In genomic region chr10:75796731-75797516, GRCm38 (mm10) we compare ENCODE assay signal across 9 mouse cellular contexts. TPM values are rescaled to one million over a fixed set of nuclear protein-coding genes. Genes with fewer than 3 reads are reported as not detected.
A peak's percentile ranks its signal among the peaks of the same experiment; 100 is the strongest.
DNase-seq lines count a peak whose midpoint lies in the region; ATAC-seq lines count a peak whose summit lies in the region.
"Had no signal": no experiment of that assay in that cellular context is flagged by ENCODE, and none has a peak within 500 bp of the region (broad histone marks: within the 10 kb centered on the region; RNA-seq: fewer than 3 reads in every experiment).

No protein-coding gene starts in this region.

- no peaks in the 10 kb centered on the region for H3K27me3 ChIP-seq in heart, embryonic 14.5 days (ENCODE audit: control insufficient read depth, insufficient read depth, low read length)
- H3K27me3 ChIP-seq in hindbrain, embryonic 11.5 days (ENCODE audit: control insufficient read depth, insufficient read depth, low read length): peaks cover 4% of the 10 kb centered on the region; the same call in 1 of the 2 replicates
- H3K27me3 ChIP-seq in liver, embryonic 13.5 days: peaks cover 22% of the 10 kb centered on the region
- no peaks in the 10 kb centered on the region for H3K27me3 ChIP-seq in neural tube, embryonic 14.5 days (ENCODE audit: control insufficient read depth, insufficient read depth, low read length)

- peak overlapping the region in 1 of 2 experiments; percentile 51; a peak in 2 of 4 replicates for H3K4me3 ChIP-seq in heart, embryonic 14.5 days (ENCODE audit: control insufficient read depth in 1 of 2, insufficient read depth in 1 of 2, low read depth in 1 of 2, low read length in 2 of 2)
- peak overlapping the region; percentile 37 for H3K4me3 ChIP-seq in hindbrain, embryonic 11.5 days (ENCODE audit: low read depth, low read length)
- peak overlapping the region; percentile 65 for H3K4me3 ChIP-seq in liver, embryonic 13.5 days (replicated peaks)
- peak overlapping the region; percentile 25; the same call in 1 of the 2 replicates for H3K4me3 ChIP-seq in neural tube, embryonic 14.5 days (ENCODE audit: low read depth, low read length)

- ATAC-seq in heart, embryonic 14.5 days (ENCODE audit: insufficient number of reproducible peaks, insufficient read depth, low FRiP score, low read depth): no peak
- ATAC-seq in hindbrain, embryonic 11.5 days (ENCODE audit: low FRiP score): no peak
- ATAC-seq in liver, embryonic 13.5 days (ENCODE audit: low read depth): no peak
- 0 out of 2 replicates have a peak, but pooled peaks have one; percentile 9 for ATAC-seq in neural tube, embryonic 14.5 days (ENCODE audit: low read depth)

- no peaks in the 10 kb centered on the region for H3K9me3 ChIP-seq in heart, embryonic 14.5 days (ENCODE audit: control insufficient read depth, low read length)
- no peaks in the 10 kb centered on the region for H3K9me3 ChIP-seq in hindbrain, embryonic 11.5 days (ENCODE audit: control insufficient read depth, low read length)
- H3K9me3 ChIP-seq in liver, embryonic 13.5 days (replicated peaks): no peaks in the 10 kb centered on the region
- H3K9me3 ChIP-seq in neural tube, embryonic 14.5 days (ENCODE audit: control insufficient read depth, low read length): no peaks in the 10 kb centered on the region

- intact Hi-C loops in left cerebral cortex, postnatal 4 days (cut with DNase I): no loop called here

- H3K4me1 ChIP-seq in heart, embryonic 14.5 days (ENCODE audit: control insufficient read depth in 2 of 2, insufficient read depth in 2 of 2, low read length in 2 of 2): peaks cover 8 to 12% of the 10 kb centered on the region in 2 experiments; a peak in 3 of 4 replicates
- H3K4me1 ChIP-seq in hindbrain, embryonic 11.5 days (replicated peaks; ENCODE audit: control insufficient read depth, insufficient read depth, low read length): peaks cover 4% of the 10 kb centered on the region
- peaks cover 29% of the 10 kb centered on the region for H3K4me1 ChIP-seq in liver, embryonic 13.5 days (replicated peaks)
- H3K4me1 ChIP-seq in neural tube, embryonic 14.5 days (ENCODE audit: control insufficient read depth, insufficient read depth, low read length): no peaks in the 10 kb centered on the region; the same call in 1 of the 2 replicates

- peak overlapping the region; percentile 64 for H3K9ac ChIP-seq in heart, embryonic 14.5 days (ENCODE audit: low read length)
- H3K9ac ChIP-seq in hindbrain, embryonic 11.5 days (ENCODE audit: low read depth, low read length): no peak overlapping the region
- peak overlapping the region; percentile 71 for H3K9ac ChIP-seq in liver, embryonic 13.5 days
- no peak overlapping the region; the same call in 1 of the 2 replicates for H3K9ac ChIP-seq in neural tube, embryonic 14.5 days (replicated peaks; ENCODE audit: low read depth, low read length)

- peak overlapping the region; percentile 86 for H3K4me2 ChIP-seq in heart, embryonic 14.5 days (ENCODE audit: low read length)
- peak overlapping the region; percentile 78 for H3K4me2 ChIP-seq in hindbrain, embryonic 11.5 days (replicated peaks; ENCODE audit: low read depth, low read length)
- H3K4me2 ChIP-seq in liver, embryonic 13.5 days: peak overlapping the region; percentile 85
- peak overlapping the region; percentile 52 for H3K4me2 ChIP-seq in neural tube, embryonic 14.5 days (ENCODE audit: low read depth, low read length)

- DNase-seq in heart, postnatal 4 days: no peak
- DNase-seq in hindbrain, embryonic 11.5 days (ENCODE audit: low spot score): no peak
- no peak for DNase-seq in liver, embryonic 13.5 days
- no peak for DNase-seq in left cerebral cortex, adult 8-10 months (ENCODE audit: low spot score in 2 of 2)
- no peak for DNase-seq in adrenal gland, adult 18-20 months (ENCODE audit: low spot score in 2 of 2)
- DNase-seq in left cerebral cortex, postnatal 4 days: no peak

- H3K36me3 ChIP-seq in heart, embryonic 14.5 days (ENCODE audit: control insufficient read depth, insufficient read depth, low read length): no peaks in the 10 kb centered on the region
- H3K36me3 ChIP-seq in hindbrain, embryonic 11.5 days (ENCODE audit: control insufficient read depth, insufficient read depth, low read length): no peaks in the 10 kb centered on the region
- H3K36me3 ChIP-seq in liver, embryonic 13.5 days: no peaks in the 10 kb centered on the region
- no peaks in the 10 kb centered on the region for H3K36me3 ChIP-seq in neural tube, embryonic 14.5 days (ENCODE audit: control insufficient read depth, insufficient read depth, low read length)

- no peak overlapping the region for H3K27ac ChIP-seq in heart, embryonic 14.5 days (replicated peaks in 1 of 2; ENCODE audit: control insufficient read depth in 1 of 2, insufficient read depth in 1 of 2, low read depth in 2 of 2, low read length in 2 of 2)
- no peak overlapping the region for H3K27ac ChIP-seq in hindbrain, embryonic 11.5 days (ENCODE audit: low read depth, low read length)
- no peak overlapping the region for H3K27ac ChIP-seq in liver, embryonic 13.5 days
- H3K27ac ChIP-seq in neural tube, embryonic 14.5 days (ENCODE audit: low read depth, low read length): no peak overlapping the region

- 28% methylated on average over 11 of the region's 11 CpGs for WGBS in heart, embryonic 14.5 days
- 42% methylated on average over 11 of the region's 11 CpGs for whole genome bisulfite sequencing in hindbrain, embryonic 11.5 days
- WGBS in liver, embryonic 13.5 days (ENCODE audit: insufficient replicate concordance): 38% methylated on average over 11 of the region's 11 CpGs
- WGBS in neural tube, embryonic 14.5 days: 47% methylated on average over 11 of the region's 11 CpGs

RNA-seq across cellular contexts. Expression of gene Gstt1, which starts 1.5 kb away (rescaled TPM):
- polyA plus RNA-seq in heart, embryonic 14.5 days (2014; fragmentation: Nextera tagmentation; extraction: Ambion mirVana): 8.6 and 13.5 TPM in 2 replicates
- total RNA-seq in heart, postnatal 4 days (2021): 1 to 10 TPM; 3.5 to 4.4 TPM
- 5.0 and 5.6 TPM in 2 replicates for polyA plus RNA-seq in hindbrain, embryonic 11.5 days (2014; fragmentation: Nextera tagmentation; extraction: Ambion mirVana)
- polyA plus RNA-seq in liver, embryonic 13.5 days (2015; fragmentation: Nextera tagmentation; extraction: Ambion mirVana): 49.2 and 50.2 TPM in 2 replicates
- polyA plus RNA-seq in neural tube, embryonic 14.5 days (2014; fragmentation: Nextera tagmentation; extraction: Ambion mirVana): 8.8 and 11.2 TPM in 2 replicates
- 10 to 100 TPM; 13.3 to 16.5 (median 15.5) TPM for total RNA-seq in left cerebral cortex, adult 8-10 months (2022)
- total RNA-seq in adrenal gland, adult 18-20 months (2021): 10 to 100 TPM; 57.9 to 82.4 TPM
- total RNA-seq in left cerebral cortex, postnatal 4 days (2021): 1 to 10 TPM; 6.6 to 9.4 TPM

RNA-seq across cellular contexts. Expression of gene Gstt3, which starts 15.7 kb away (rescaled TPM):
- 3.2 and 5.0 TPM in 2 replicates for polyA plus RNA-seq in heart, embryonic 14.5 days (2014; fragmentation: Nextera tagmentation; extraction: Ambion mirVana)
- total RNA-seq in heart, postnatal 4 days (2021): 1 to 10 TPM; 1.2 to 1.3 TPM
- polyA plus RNA-seq in hindbrain, embryonic 11.5 days (2014; fragmentation: Nextera tagmentation; extraction: Ambion mirVana): 1.9 and 2.4 TPM in 2 replicates
- polyA plus RNA-seq in liver, embryonic 13.5 days (2015; fragmentation: Nextera tagmentation; extraction: Ambion mirVana): 8.0 and 10.3 TPM in 2 replicates
- polyA plus RNA-seq in neural tube, embryonic 14.5 days (2014; fragmentation: Nextera tagmentation; extraction: Ambion mirVana): 0.94 TPM in 1 of 2 replicates, not detected in the other
- total RNA-seq in left cerebral cortex, adult 8-10 months (2022): 1 to 10 TPM; 2.6 to 5.2 (median 3.8) TPM
- total RNA-seq in adrenal gland, adult 18-20 months (2021): 10 to 100 TPM; 19.5 to 30.6 TPM
- under 1 TPM; 0.60 to 0.70 TPM for total RNA-seq in left cerebral cortex, postnatal 4 days (2021)

RNA-seq across cellular contexts. Expression of gene Gm20441, which starts 16.2 kb away (rescaled TPM):
- polyA plus RNA-seq in heart, embryonic 14.5 days (2014; fragmentation: Nextera tagmentation; extraction: Ambion mirVana): not detected in 2 replicates
- not detected for total RNA-seq in heart, postnatal 4 days (2021)
- polyA plus RNA-seq in hindbrain, embryonic 11.5 days (2014; fragmentation: Nextera tagmentation; extraction: Ambion mirVana): not detected in 2 replicates
- polyA plus RNA-seq in liver, embryonic 13.5 days (2015; fragmentation: Nextera tagmentation; extraction: Ambion mirVana): not detected in 2 replicates
- not detected in 2 replicates for polyA plus RNA-seq in neural tube, embryonic 14.5 days (2014; fragmentation: Nextera tagmentation; extraction: Ambion mirVana)
- total RNA-seq in left cerebral cortex, adult 8-10 months (2022): not detected
- total RNA-seq in adrenal gland, adult 18-20 months (2021): not detected
- not detected for total RNA-seq in left cerebral cortex, postnatal 4 days (2021)
- total RNA-seq: MEL had no signal

RNA-seq across cellular contexts. Expression of gene Ddt, which starts 23.7 kb away (rescaled TPM):
- polyA plus RNA-seq in heart, embryonic 14.5 days (2014; fragmentation: Nextera tagmentation; extraction: Ambion mirVana): 35.9 and 37.5 TPM in 2 replicates
- total RNA-seq in heart, postnatal 4 days (2021): 10 to 100 TPM; 33.2 to 36.8 TPM
- 89.1 and 91.7 TPM in 2 replicates for polyA plus RNA-seq in hindbrain, embryonic 11.5 days (2014; fragmentation: Nextera tagmentation; extraction: Ambion mirVana)
- polyA plus RNA-seq in liver, embryonic 13.5 days (2015; fragmentation: Nextera tagmentation; extraction: Ambion mirVana): 180 and 186 TPM in 2 replicates
- 102 and 104 TPM in 2 replicates for polyA plus RNA-seq in neural tube, embryonic 14.5 days (2014; fragmentation: Nextera tagmentation; extraction: Ambion mirVana)
- 10 to 100 TPM; 41.6 to 58.4 (median 51.6) TPM for total RNA-seq in left cerebral cortex, adult 8-10 months (2022)
- 100 to 1,000 TPM; 137 to 153 TPM for total RNA-seq in adrenal gland, adult 18-20 months (2021)
- 10 to 100 TPM; 34.0 to 36.1 TPM for total RNA-seq in left cerebral cortex, postnatal 4 days (2021)

RNA-seq across cellular contexts. Expression of gene Gstt4, which starts 25.4 kb away (rescaled TPM):
- polyA plus RNA-seq in heart, embryonic 14.5 days (2014; fragmentation: Nextera tagmentation; extraction: Ambion mirVana): not detected in 2 replicates
- not detected for total RNA-seq in heart, postnatal 4 days (2021)
- polyA plus RNA-seq in hindbrain, embryonic 11.5 days (2014; fragmentation: Nextera tagmentation; extraction: Ambion mirVana): not detected in 2 replicates
- polyA plus RNA-seq in liver, embryonic 13.5 days (2015; fragmentation: Nextera tagmentation; extraction: Ambion mirVana): not detected in 2 replicates
- not detected in 2 replicates for polyA plus RNA-seq in neural tube, embryonic 14.5 days (2014; fragmentation: Nextera tagmentation; extraction: Ambion mirVana)
- not detected for total RNA-seq in left cerebral cortex, adult 8-10 months (2022)
- total RNA-seq in adrenal gland, adult 18-20 months (2021): not detected
- not detected for total RNA-seq in left cerebral cortex, postnatal 4 days (2021)
- total RNA-seq: MEL had no signal

Comparison
In these comparisons a context has a peak if more than half of its experiments do, and no peak if none do; other contexts are left out.
1. H3K9ac ChIP-seq: peak in heart, embryonic 14.5 days (single experiment) and liver, embryonic 13.5 days (single experiment); none in hindbrain, embryonic 11.5 days (single experiment) and neural tube, embryonic 14.5 days (single experiment).
2. Peak in every context shown above with its lines, with median percentiles within 50 percentile points of each other: H3K4me2 ChIP-seq.